In genomic region chr10:67536621-67537141, GRCm38 (mm10) we compare ENCODE assay signal across 8 mouse cellular contexts. TPM values are rescaled to one million over a fixed set of nuclear protein-coding genes. Genes with fewer than 3 reads are reported as not detected.
DNase-seq lines count a peak whose midpoint lies in the region; ATAC-seq and TF ChIP-seq lines count a peak whose summit lies in the region.

No protein-coding gene starts in this region.

- peak overlapping the region; percentile 79 for H3K27ac ChIP-seq in bone marrow, adult 2 months (ENCODE audit: control insufficient read depth, insufficient read depth, low read depth, low read length, poor library complexity)
- H3K27ac ChIP-seq in forebrain, postnatal 0 days (ENCODE audit: low read depth, low read length): no peak overlapping the region
- H3K27ac ChIP-seq in hindbrain, embryonic 14.5 days: no peak overlapping the region
- H3K27ac ChIP-seq in limb, embryonic 11.5 days (replicated peaks; ENCODE audit: low read depth, low read length): no peak overlapping the region
- no peak overlapping the region for H3K27ac ChIP-seq in midbrain, embryonic 12.5 days (replicated peaks)

- TF ChIP-seq POLR2A in bone marrow, adult 2 months (IDR thresholded peaks at IDR 0.05; ENCODE audit: borderline replicate concordance, control insufficient read depth, low read depth, low read length): no peak

- peak overlapping the region; percentile 94 for H3K4me2 ChIP-seq in forebrain, postnatal 0 days (ENCODE audit: low read depth)
- H3K4me2 ChIP-seq in hindbrain, embryonic 14.5 days (replicated peaks): peak overlapping the region; percentile 93
- H3K4me2 ChIP-seq in limb, embryonic 11.5 days (ENCODE audit: low read depth, severe bottlenecking): peak overlapping the region; percentile 89
- peak overlapping the region; percentile 96 for H3K4me2 ChIP-seq in midbrain, embryonic 12.5 days (replicated peaks)

- no peaks in the 10 kb centered on the region for H3K36me3 ChIP-seq in forebrain, postnatal 0 days (ENCODE audit: insufficient read depth)
- H3K36me3 ChIP-seq in hindbrain, embryonic 14.5 days (replicated peaks; ENCODE audit: control insufficient read depth, insufficient read depth): no peaks in the 10 kb centered on the region
- H3K36me3 ChIP-seq in limb, embryonic 11.5 days (ENCODE audit: control insufficient read depth, insufficient read depth, low read length): no peaks in the 10 kb centered on the region
- H3K36me3 ChIP-seq in midbrain, embryonic 12.5 days: no peaks in the 10 kb centered on the region

- H3K9me3 ChIP-seq in forebrain, postnatal 0 days (ENCODE audit: low read length): no peaks in the 10 kb centered on the region
- no peaks in the 10 kb centered on the region for H3K9me3 ChIP-seq in hindbrain, embryonic 14.5 days (ENCODE audit: control insufficient read depth, low read length)
- H3K9me3 ChIP-seq in limb, embryonic 11.5 days (ENCODE audit: control insufficient read depth, low read length): no peaks in the 10 kb centered on the region
- H3K9me3 ChIP-seq in midbrain, embryonic 12.5 days: no peaks in the 10 kb centered on the region

- H3K4me1 ChIP-seq in bone marrow, adult 2 months (ENCODE audit: control insufficient read depth, insufficient read depth, low read length): no peaks in the 10 kb centered on the region
- H3K4me1 ChIP-seq in forebrain, postnatal 0 days (ENCODE audit: insufficient read depth): peaks cover 5% of the 10 kb centered on the region; the same call in 1 of the 2 replicates
- peaks cover 27% of the 10 kb centered on the region for H3K4me1 ChIP-seq in hindbrain, embryonic 14.5 days (replicated peaks; ENCODE audit: control insufficient read depth, insufficient read depth, low read length)
- H3K4me1 ChIP-seq in limb, embryonic 11.5 days (ENCODE audit: control insufficient read depth, insufficient read depth, low read length): peaks cover 15% of the 10 kb centered on the region
- H3K4me1 ChIP-seq in midbrain, embryonic 12.5 days: peaks cover 39% of the 10 kb centered on the region

- no peak for ATAC-seq in cerebellum, adult (ENCODE audit: insufficient number of reproducible peaks, low FRiP score, low TSS enrichment)
- peak; percentile 15; the same call in 1 of the 2 replicates for ATAC-seq in forebrain, postnatal 0 days
- ATAC-seq in hindbrain, embryonic 14.5 days (ENCODE audit: low FRiP score): peak; percentile 45; the same call in 1 of the 2 replicates
- ATAC-seq in limb, embryonic 11.5 days (ENCODE audit: insufficient number of reproducible peaks, low FRiP score, low TSS enrichment, low read depth): peak; percentile 49; the same call in 1 of the 2 replicates
- peak; percentile 29 for ATAC-seq in midbrain, embryonic 12.5 days (ENCODE audit: low FRiP score, low read depth)

- H3K9ac ChIP-seq in forebrain, postnatal 0 days: 0 out of 2 replicates have a peak overlapping the region, but pooled peaks have one; percentile 31
- H3K9ac ChIP-seq in hindbrain, embryonic 14.5 days: peak overlapping the region; percentile 21
- H3K9ac ChIP-seq in limb, embryonic 11.5 days (ENCODE audit: low read length): no peak overlapping the region
- peak overlapping the region; percentile 45 for H3K9ac ChIP-seq in midbrain, embryonic 12.5 days (replicated peaks)

- DNase-seq in cerebellum, adult 11 months: peak; percentile 21
- no peak for DNase-seq in forebrain, postnatal 0 days
- DNase-seq in hindbrain, embryonic 14.5 days (ENCODE audit: low spot score): no peak
- DNase-seq in limb, embryonic 11.5 days (ENCODE audit: low spot score): peak; percentile 43
- peak; percentile 10 for DNase-seq in spleen, adult 12 weeks (ENCODE audit: low spot score)

- TF ChIP-seq CTCF in bone marrow, adult 2 months (IDR thresholded peaks at IDR 0.05; ENCODE audit: control insufficient read depth, insufficient read depth, low read length): no peak
- no peak for TF ChIP-seq CTCF in forebrain, postnatal 0 days (IDR thresholded peaks at IDR 0.05; ENCODE audit: low read depth)

- H3K4me3 ChIP-seq in bone marrow, adult 2 months (replicated peaks; ENCODE audit: control insufficient read depth, low read depth, low read length): peak overlapping the region; percentile 93
- H3K4me3 ChIP-seq in forebrain, postnatal 0 days (ENCODE audit: low read depth, low read length): peak overlapping the region; percentile 57
- peak overlapping the region; percentile 59 for H3K4me3 ChIP-seq in hindbrain, embryonic 14.5 days (replicated peaks; ENCODE audit: low read length)
- H3K4me3 ChIP-seq in limb, embryonic 11.5 days (ENCODE audit: low read depth, low read length): peak overlapping the region; percentile 39
- H3K4me3 ChIP-seq in midbrain, embryonic 12.5 days: peak overlapping the region; percentile 62

- WGBS in bone marrow, adult 2 months: 1% methylated on average over 31 of the region's 32 CpGs
- WGBS in forebrain, postnatal 0 days: under 1% methylated on average over 17 of the region's 32 CpGs
- under 1% methylated on average over 18 of the region's 32 CpGs for WGBS in hindbrain, embryonic 14.5 days
- under 1% methylated on average over 18 of the region's 32 CpGs for WGBS in limb, embryonic 11.5 days
- 0% methylated on average over 24 of the region's 32 CpGs for WGBS in midbrain, embryonic 12.5 days

- H3K27me3 ChIP-seq in forebrain, postnatal 0 days (ENCODE audit: insufficient read depth, low read length): peaks cover 76% of the 10 kb centered on the region
- H3K27me3 ChIP-seq in hindbrain, embryonic 14.5 days (ENCODE audit: control insufficient read depth, insufficient read depth, low read length): peaks cover 94% of the 10 kb centered on the region
- H3K27me3 ChIP-seq in limb, embryonic 11.5 days (ENCODE audit: control insufficient read depth, insufficient read depth, low read length): peaks cover 62% of the 10 kb centered on the region
- peaks cover 93% of the 10 kb centered on the region for H3K27me3 ChIP-seq in midbrain, embryonic 12.5 days

RNA-seq across cellular contexts. Expression of gene Egr2, which starts 1.4 kb away (rescaled TPM):
- not detected in 2 replicates for polyA plus RNA-seq in bone marrow, adult 2 months (2011; ENCODE audit: insufficient read depth, insufficient read length, low replicate concordance, missing spikeins)
- total RNA-seq in forebrain, postnatal 0 days (2014; rRNA removed): 1.3 and 2.5 TPM in 2 replicates
- polyA plus RNA-seq in forebrain, postnatal 0 days (2015; fragmentation: Nextera tagmentation; extraction: Ambion mirVana): 1.1 and 1.2 TPM in 2 replicates
- polyA plus RNA-seq in hindbrain, embryonic 14.5 days (2014; fragmentation: Nextera tagmentation; extraction: Ambion mirVana): 1.2 and 1.8 TPM in 2 replicates
- polyA plus RNA-seq in limb, embryonic 11.5 days (2014; fragmentation: Nextera tagmentation; extraction: Ambion mirVana): 0.17 and 0.27 TPM in 2 replicates
- polyA plus RNA-seq in midbrain, embryonic 12.5 days (2016; fragmentation: Nextera tagmentation; extraction: Ambion mirVana): 0.25 and 0.26 TPM in 2 replicates

RNA-seq across cellular contexts. Expression of gene Ado, which starts 12.1 kb away (rescaled TPM):
- 4.1 and 4.2 TPM in 2 replicates for polyA plus RNA-seq in bone marrow, adult 2 months (2011; ENCODE audit: insufficient read depth, insufficient read length, low replicate concordance, missing spikeins)
- 51.9 and 52.6 TPM in 2 replicates for total RNA-seq in forebrain, postnatal 0 days (2014; rRNA removed)
- polyA plus RNA-seq in forebrain, postnatal 0 days (2015; fragmentation: Nextera tagmentation; extraction: Ambion mirVana): 58.0 and 59.5 TPM in 2 replicates
- 99.1 and 104 TPM in 2 replicates for polyA plus RNA-seq in hindbrain, embryonic 14.5 days (2014; fragmentation: Nextera tagmentation; extraction: Ambion mirVana)
- polyA plus RNA-seq in limb, embryonic 11.5 days (2014; fragmentation: Nextera tagmentation; extraction: Ambion mirVana): 79.1 and 82.6 TPM in 2 replicates
- polyA plus RNA-seq in midbrain, embryonic 12.5 days (2016; fragmentation: Nextera tagmentation; extraction: Ambion mirVana): 74.8 and 75.9 TPM in 2 replicates

Comparison
In these comparisons a context has a peak if more than half of its experiments do, and no peak if none do; other contexts are left out.
1. DNase-seq: peak in cerebellum, adult 11 months (single experiment), limb, embryonic 11.5 days (single experiment) and spleen, adult 12 weeks (single experiment); none in forebrain, postnatal 0 days (single experiment) and hindbrain, embryonic 14.5 days (single experiment).
2. H3K4me3 ChIP-seq: peak in every context shown above with its lines; median percentile 93 in bone marrow, adult 2 months; 62 in midbrain, embryonic 12.5 days; 59 in hindbrain, embryonic 14.5 days; 57 in forebrain, postnatal 0 days; 39 in limb, embryonic 11.5 days.
3. RNA of gene Ado, which starts 12.1 kb away (polyA plus RNA-seq): 99.1 to 104 TPM in hindbrain, embryonic 14.5 days, 79.1 to 82.6 TPM in limb, embryonic 11.5 days, 74.8 to 75.9 TPM in midbrain, embryonic 12.5 days and 58.0 to 59.5 TPM in forebrain, postnatal 0 days; 4.1 to 4.2 TPM in bone marrow, adult 2 months; every median in the first group is over 10 times any median in the second.
4. Peak in every context shown above with its lines, with median percentiles within 50 percentile points of each other: H3K4me2 ChIP-seq.